Mouse (Mus musculus): Measurements from ENCODE around the gene Ssbp3.

The Ssbp3 gene

GRCm38 (mm10) chr4:106907701-106908425, 2.6 kb upstream of the Ssbp3 start:
- DNase-seq (ENCODE audit: low read depth, low spot score): peak; percentile 42

GRCm38 (mm10) chr4:106908426-106908809, 2.1 kb upstream of the Ssbp3 start:
- peak; percentile 71 for DNase-seq (ENCODE audit: low read depth, low spot score)

GRCm38 (mm10) chr4:106908950-106909751, 1.4 kb upstream of the Ssbp3 start:
- DNase-seq (ENCODE audit: low read depth, low spot score): peak; percentile 62

DNA sequence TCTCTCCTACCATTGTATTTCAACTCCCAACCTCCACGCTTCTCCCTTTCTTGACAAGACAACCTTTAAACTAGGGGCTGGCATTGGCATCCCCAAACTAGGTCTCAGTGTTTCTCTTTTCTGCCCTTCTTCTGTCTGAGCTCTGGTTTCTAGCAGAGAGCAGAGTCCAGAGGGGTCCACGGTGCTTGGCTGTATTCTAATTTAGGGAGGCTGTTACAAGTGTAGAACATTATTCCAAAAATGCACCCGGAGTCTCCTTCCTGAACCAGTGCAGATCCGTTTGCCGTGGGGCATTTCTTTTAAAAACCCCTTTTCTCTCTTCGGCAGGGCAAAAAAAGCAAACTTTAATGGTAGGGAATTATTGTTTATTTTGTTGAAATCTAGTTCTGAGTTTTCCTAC, 704 bp upstream of the Ssbp3 start:
- no peak for DNase-seq (ENCODE audit: low read depth, low spot score)

DNA sequence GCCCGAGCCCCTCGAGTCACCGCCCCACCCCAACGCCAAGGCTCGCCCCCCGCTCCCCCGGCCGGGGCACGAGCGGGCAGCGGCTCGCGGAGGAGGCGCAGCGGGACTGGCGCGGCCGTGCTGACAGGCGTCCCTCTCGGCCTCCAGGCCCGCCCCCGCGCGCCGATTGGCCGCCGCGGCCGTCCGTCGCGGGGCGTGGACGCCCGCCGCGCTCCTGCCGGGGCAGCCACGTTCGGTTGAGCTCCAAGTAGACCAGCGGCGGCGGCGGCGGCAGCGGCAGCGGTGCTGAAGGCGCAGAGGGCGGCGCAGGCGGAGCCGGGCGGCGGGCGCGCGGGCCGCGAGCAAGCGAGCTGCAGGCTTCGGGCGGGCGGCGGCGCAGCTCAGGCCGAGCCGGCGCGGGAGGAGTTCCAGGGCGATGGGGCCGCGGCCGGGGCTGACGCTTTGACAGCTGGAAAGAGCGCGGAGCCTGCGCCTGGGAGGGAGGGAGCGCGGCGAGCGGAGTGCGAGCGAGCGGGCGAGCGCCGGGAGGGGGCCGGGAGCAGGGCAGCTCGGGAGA, 823 bp downstream of the Ssbp3 start:
- DNase-seq (ENCODE audit: low read depth, low spot score): peak; percentile 93

DNA sequence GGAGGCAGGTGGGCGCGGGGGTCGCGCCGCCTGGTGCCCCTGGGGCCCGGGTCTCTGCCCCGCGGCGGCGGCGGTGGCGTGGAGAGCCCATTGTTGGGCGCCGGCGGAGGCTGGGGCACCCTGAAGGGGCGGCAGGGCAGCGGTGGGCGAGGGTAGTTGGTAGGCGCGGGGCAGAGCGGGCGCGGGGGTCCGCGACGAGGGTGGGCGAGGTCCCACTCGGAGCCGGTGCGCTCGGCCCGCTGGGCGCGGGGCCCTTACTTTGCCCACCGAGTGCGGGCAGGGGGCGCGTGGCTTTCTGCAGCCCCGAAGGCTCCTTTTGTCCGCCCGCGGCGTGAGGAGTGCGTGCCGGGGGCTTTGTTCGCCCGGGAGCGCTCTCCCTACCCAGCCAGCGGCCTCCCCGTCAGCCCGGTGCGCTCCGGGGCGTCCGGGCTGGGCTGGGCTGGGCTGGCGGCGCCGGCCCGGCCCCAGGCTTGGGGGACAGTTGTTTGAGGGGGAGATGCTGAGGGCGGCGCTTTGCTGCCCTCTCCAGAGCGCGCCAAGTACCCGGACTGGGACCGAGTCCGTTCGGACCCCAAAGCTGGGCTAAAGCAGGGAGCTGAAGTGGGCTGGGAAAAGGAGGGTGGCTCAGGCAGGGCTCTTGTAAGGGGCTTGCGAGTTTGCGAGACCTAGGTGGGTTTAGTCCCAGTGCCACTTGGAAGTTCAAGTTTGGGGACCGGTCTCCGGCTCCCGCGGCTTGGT, 1.6 kb downstream of the Ssbp3 start:
- peak; percentile 32 for DNase-seq (ENCODE audit: low read depth, low spot score)

GRCm38 (mm10) chr4:106912689-106913041, 2.2 kb downstream of the Ssbp3 start:
- DNase-seq (ENCODE audit: low read depth, low spot score): no peak

GRCm38 (mm10) chr4:106913411-106914049, 3.0 kb downstream of the Ssbp3 start:
- DNase-seq (ENCODE audit: low read depth, low spot score): no peak

- no peak for DNase-seq (ENCODE audit: low read depth, low spot score)
Measured at GRCm38 (mm10) chr4:106915265-106915664, 4.8 kb downstream of the Ssbp3 start.

GRCm38 (mm10) chr4:106918263-106918662, 7.8 kb downstream of the Ssbp3 start:
- DNase-seq (ENCODE audit: low read depth, low spot score): no peak

DNA sequence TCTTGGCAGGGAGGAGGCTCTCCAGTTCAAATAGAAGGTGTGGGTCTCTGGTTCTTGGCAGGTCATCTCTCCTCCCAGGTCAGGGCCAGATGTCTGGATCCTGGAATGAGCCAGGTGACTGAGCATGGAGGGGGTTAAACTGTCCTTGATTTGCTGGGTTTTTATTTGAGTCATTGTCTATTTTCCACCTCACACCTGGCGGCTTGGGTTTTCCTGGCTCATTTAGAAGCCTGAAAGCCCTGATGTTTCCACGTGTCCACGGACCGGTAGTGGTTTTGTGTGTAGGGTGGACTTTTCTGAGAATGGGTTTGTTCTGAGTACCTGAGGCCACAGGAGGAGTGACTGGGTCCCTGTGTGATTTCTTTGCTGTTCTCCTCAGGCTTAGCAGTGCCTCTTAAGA, 9.6 kb downstream of the Ssbp3 start:
- no peak for DNase-seq (ENCODE audit: low read depth, low spot score)

- no peak for DNase-seq (ENCODE audit: low read depth, low spot score)
Measured at GRCm38 (mm10) chr4:106921375-106922336, 11.2 kb downstream of the Ssbp3 start.

GRCm38 (mm10) chr4:106922919-106923318, 12.4 kb downstream of the Ssbp3 start:
- DNase-seq (ENCODE audit: low read depth, low spot score): no peak

GRCm38 (mm10) chr4:106924175-106924574, 13.7 kb downstream of the Ssbp3 start:
- DNase-seq (ENCODE audit: low read depth, low spot score): no peak

GRCm38 (mm10) chr4:106924888-106925287, 14.4 kb downstream of the Ssbp3 start:
- no peak for DNase-seq (ENCODE audit: low read depth, low spot score)

DNA sequence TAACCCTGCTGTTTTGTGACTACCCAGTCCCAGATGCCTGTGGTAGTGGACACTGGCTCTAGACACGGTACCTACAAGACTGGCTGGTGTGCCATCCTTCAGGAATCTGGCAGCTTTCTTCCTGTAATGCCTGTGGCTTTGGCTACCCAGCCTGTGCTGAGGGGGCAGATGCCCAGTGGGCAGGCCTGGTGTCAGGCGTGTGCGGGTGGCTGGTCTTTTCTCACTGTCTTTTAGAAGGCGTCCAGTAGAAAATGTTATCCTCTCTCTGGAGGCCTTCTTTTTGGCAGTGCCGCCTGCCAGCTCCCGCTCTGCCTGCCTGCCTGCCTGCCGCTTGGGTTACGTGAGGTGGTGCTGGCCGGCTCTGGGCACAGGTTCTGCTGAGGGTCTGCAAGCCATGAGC, 15.9 kb downstream of the Ssbp3 start:
- no peak for DNase-seq (ENCODE audit: low read depth, low spot score)

DNA sequence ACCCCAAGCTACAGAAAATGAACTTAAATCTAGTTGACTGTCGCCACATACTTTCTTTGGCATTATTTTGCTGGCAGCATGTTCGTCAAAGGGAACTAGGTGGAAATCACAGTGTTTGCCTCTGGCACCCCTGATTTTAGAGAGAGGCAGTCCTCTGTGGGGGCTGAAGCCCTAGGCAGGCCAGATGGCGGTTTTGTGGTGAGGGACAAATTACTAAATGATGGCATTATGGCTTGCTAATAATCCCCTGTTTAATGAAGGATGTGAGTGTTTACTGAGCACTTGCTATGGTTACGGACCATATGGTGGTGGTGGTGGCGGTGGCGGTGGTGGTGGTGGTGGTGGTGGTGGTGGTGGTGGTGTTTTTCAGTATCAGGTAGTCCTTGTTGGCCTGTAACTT, 16.5 kb downstream of the Ssbp3 start:
- no peak for DNase-seq (ENCODE audit: low read depth, low spot score)

DNA sequence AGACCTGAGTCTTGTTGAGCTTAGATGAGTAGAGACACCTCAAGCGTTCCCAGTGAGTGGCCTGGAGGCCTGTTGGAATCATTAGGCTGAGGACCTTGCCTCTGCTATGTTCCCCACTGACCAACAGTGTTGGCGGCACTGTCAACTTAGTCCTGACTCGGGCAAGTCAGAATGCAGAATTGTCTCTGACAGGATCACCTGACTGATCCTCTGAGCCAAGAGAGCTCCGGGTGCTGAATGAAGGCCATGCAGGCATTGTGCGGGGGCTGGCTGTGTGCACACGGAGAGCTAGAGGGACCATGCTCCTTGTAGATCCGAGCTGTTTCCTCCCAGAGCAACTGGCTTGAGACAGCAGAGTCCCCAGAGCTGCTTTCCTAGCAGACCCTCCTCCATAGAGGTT, 18.5 kb downstream of the Ssbp3 start:
- no peak for DNase-seq (ENCODE audit: low read depth, low spot score)

GRCm38 (mm10) chr4:106932583-106932982, 22.1 kb downstream of the Ssbp3 start:
- peak; percentile 29 for DNase-seq (ENCODE audit: low read depth, low spot score)

- DNase-seq (ENCODE audit: low read depth, low spot score): no peak
Measured at GRCm38 (mm10) chr4:106933813-106934482, 23.4 kb downstream of the Ssbp3 start.

Data from CD4-positive, CD25-positive, alpha-beta regulatory T cell, adult 2 months (primary cell).